9 mouse cellular contexts compared by ENCODE assay signal in genomic region chr12:79732355-79733115, GRCm38 (mm10).
DNase-seq lines count a peak whose midpoint lies in the region; ATAC-seq lines count a peak whose summit lies in the region.
"Had no signal": no experiment of that assay in that cellular context is flagged by ENCODE, and none has a peak within 500 bp of the region (broad histone marks: within the 10 kb centered on the region; RNA-seq: fewer than 3 reads in every experiment).

No protein-coding gene starts in this region.

- no peak overlapping the region for H3K4me3 ChIP-seq in heart, embryonic 11.5 days (ENCODE audit: low read depth, low read length)
- no peak overlapping the region for H3K4me3 ChIP-seq in liver, embryonic 12.5 days

- H3K9ac ChIP-seq in heart, embryonic 11.5 days (ENCODE audit: low read depth, low read length) = no peak overlapping the region
- H3K9ac ChIP-seq in liver, embryonic 12.5 days = no peak overlapping the region

- H3K4me1 ChIP-seq in heart, embryonic 11.5 days (ENCODE audit: control insufficient read depth, insufficient read depth, low read length) = peaks cover 2% of the 10 kb centered on the region; the same call in 1 of the 2 replicates
- peaks cover 19% of the 10 kb centered on the region for H3K4me1 ChIP-seq in liver, embryonic 12.5 days

- H3K36me3 ChIP-seq in heart, embryonic 11.5 days (ENCODE audit: control insufficient read depth, insufficient read depth, low read length) = no peaks in the 10 kb centered on the region
- H3K36me3 ChIP-seq in liver, embryonic 12.5 days = no peaks in the 10 kb centered on the region

- H3K9me3 ChIP-seq in heart, embryonic 11.5 days (replicated peaks; ENCODE audit: control insufficient read depth, low read length) = peaks cover 9% of the 10 kb centered on the region
- H3K9me3 ChIP-seq in liver, embryonic 12.5 days (replicated peaks) = peaks cover 9% of the 10 kb centered on the region; the same call in 1 of the 2 replicates

- intact Hi-C loops in heart, postnatal 25 days (cut with DNase I) = no loop called here

- H3K27me3 ChIP-seq in heart, embryonic 11.5 days (ENCODE audit: control insufficient read depth, insufficient read depth, low read length) = no peaks in the 10 kb centered on the region
- H3K27me3 ChIP-seq in liver, embryonic 12.5 days (replicated peaks) = no peaks in the 10 kb centered on the region

- H3K27ac ChIP-seq in heart, embryonic 11.5 days (ENCODE audit: low read depth, low read length) = 0 out of 2 replicates have a peak overlapping the region, but pooled peaks have one; percentile 22
- H3K27ac ChIP-seq in liver, embryonic 12.5 days = 0 out of 2 replicates have a peak overlapping the region, but pooled peaks have one; percentile 10

- peak; percentile 95 for DNase-seq in heart, adult 11 months
- DNase-seq in heart, postnatal 25 days (ENCODE audit: low spot score) = no peak
- peak; percentile 38 for DNase-seq in MN1 (ENCODE audit: low spot score)
- DNase-seq in natural killer cell, adult 2 months (ENCODE audit: low spot score in 2 of 2) = no peak
- DNase-seq in urinary bladder, postnatal 25 days (ENCODE audit: low spot score) = no peak

- no peak overlapping the region for H3K4me2 ChIP-seq in heart, embryonic 11.5 days
- H3K4me2 ChIP-seq in liver, embryonic 12.5 days = no peak overlapping the region

- WGBS in heart, embryonic 11.5 days (ENCODE audit: insufficient replicate concordance) = 59% methylated on average over 12 of the region's 12 CpGs
- WGBS in liver, embryonic 12.5 days (ENCODE audit: insufficient replicate concordance) = 34% methylated on average over 12 of the region's 12 CpGs

- no peak for ATAC-seq in heart, embryonic 11.5 days (replicated peaks; ENCODE audit: insufficient number of reproducible peaks, low FRiP score, low TSS enrichment)
- peak; percentile 84 for ATAC-seq in liver, embryonic 12.5 days
- no peak for ATAC-seq in monocyte, adult 5-6 weeks (replicated peaks; ENCODE audit: insufficient number of reproducible peaks, low FRiP score, low TSS enrichment, poor library complexity, severe bottlenecking)
- ATAC-seq: CD4-positive, CD25-positive, alpha-beta regulatory T cell, adult 4 months had no signal

Comparison
In these comparisons a context has a peak if more than half of its experiments do, and no peak if none do; other contexts are left out.
1. DNase-seq: peak in heart, adult 11 months (single experiment) and MN1 (single experiment); none in heart, postnatal 25 days (single experiment), natural killer cell, adult 2 months (0 of 2) and urinary bladder, postnatal 25 days (single experiment).